Mouse (Mus musculus) E14TG2a.4 (cell line): ENCODE results near the gene Cyp17a1.

Source experiments
- CTCF ChIP-seq: conservative IDR thresholded peaks from 2 replicates; pipeline ENCODE4 v1.5.1; 2014; ENCODE audit warnings: low read length
- NANOG ChIP-seq: IDR thresholded peaks from 2 replicates; pipeline ENCODE4 v1.6.1; 2014; ENCODE audit warnings: borderline replicate concordance, low read length, mixed read lengths
- POU5F1 ChIP-seq: IDR thresholded peaks from 2 replicates; pipeline ENCODE4 v1.6.1; 2014; ENCODE audit warnings: low read length, borderline replicate concordance

GRCm38 (mm10) chr19:46706540-46707295 lies 33.7 kb upstream of the Cyp17a1 start:
- TF ChIP-seq CTCF (no peak), NANOG (no peak), POU5F1 (no peak)
